Mouse (Mus musculus) heart, embryonic 16.5 days (tissue): ENCODE measurements around the gene Pnkd. TPM values are rescaled to one million over a fixed set of nuclear protein-coding genes. Genes with fewer than 3 reads are reported as not detected.
A peak's percentile ranks its signal among the peaks of the same experiment; 100 is the strongest.

Experiments used
- ATAC-seq: fragments of 200-750 bp; cut with Nextera tagmentation; replicated peaks from 2 replicates; pipeline ENCODE4 v1.8.0; 2017; ENCODE audit warnings: moderate number of reproducible peaks; ENCODE audit not compliant: insufficient read depth, low FRiP score; ENCODE audit errors: extremely low read depth
- H3K27ac ChIP-seq: fragments of 300-500 bp; sonication (generic); 2 replicates; pipeline ENCODE4 v1.5.1; 2014; ENCODE audit warnings: mild to moderate bottlenecking, low read length, control low read depth, moderate library complexity
- H3K27me3 ChIP-seq: fragments of 300-500 bp; sonication (generic); 2 replicates; pipeline ENCODE4 v1.6.1; 2014; ENCODE audit warnings: low read length, mixed read lengths; ENCODE audit not compliant: control insufficient read depth, insufficient read depth
- H3K36me3 ChIP-seq: fragments of 300-500 bp; sonication (generic); 2 replicates; pipeline ENCODE4 v1.6.1; 2014; ENCODE audit not compliant: control insufficient read depth, insufficient read depth
- H3K4me1 ChIP-seq: fragments of 300-500 bp; sonication (generic); 2 replicates; pipeline ENCODE4 v1.6.1; 2014; ENCODE audit warnings: low read length, mixed read lengths; ENCODE audit not compliant: control insufficient read depth, insufficient read depth
- H3K4me2 ChIP-seq: fragments of 300-500 bp; sonication (generic); 2 replicates; pipeline ENCODE4 v1.6.1; 2014; ENCODE audit warnings: low read depth, mild to moderate bottlenecking, control low read depth, low read length
- H3K4me3 ChIP-seq: fragments of 300-500 bp; sonication (generic); 2 replicates; pipeline ENCODE4 v1.5.1; 2014; ENCODE audit warnings: mild to moderate bottlenecking, control low read depth, low read length
- H3K9ac ChIP-seq: fragments of 300-500 bp; sonication (generic); 2 replicates; pipeline ENCODE4 v1.6.1; 2014; ENCODE audit warnings: low read length, control low read depth
- H3K9me3 ChIP-seq: fragments of 300-500 bp; sonication (generic); replicated peaks from 2 replicates; pipeline ENCODE4 v1.6.1; 2016; ENCODE audit warnings: low read length; ENCODE audit not compliant: control insufficient read depth
- WGBS: fragments of 180-500 bp; shearing (Covaris S2); extraction: QIAGEN DNeasy Blood & Tissue Kit; methylation state at CpG from one replicate; pipeline ENCODE4 v1.1.7; 2014; 5-methylcytosine and 5-hydroxymethylcytosine counted together
- polyA plus RNA-seq: library from polyadenylated mRNA; unstranded; fragments of >200 nt; fragmentation: Nextera tagmentation; extraction: Ambion mirVana; gene quantifications from 2 replicates; pipeline ENCODE4 v1.2.1, GENCODE M21; 2015

The Pnkd gene
- polyA plus RNA-seq, 1 experiment from 2014 or later = 324 TPM

GRCm38 (mm10) chr1:74307146-74307545, 22.4 kb downstream of the Pnkd start:
- Histone ChIP-seq H3K4me2 (no peak overlapping the region), H3K27me3 (no peaks in the 10 kb centered on the region), H3K36me3 (no peaks in the 10 kb centered on the region), H3K4me1 (peaks cover 30% of the 10 kb centered on the region), H3K9ac (no peak overlapping the region), H3K27ac (no peak overlapping the region), H3K9me3 (no peaks in the 10 kb centered on the region), H3K4me3 (no peak overlapping the region)
- ATAC-seq = no peak
- WGBS = 94% methylated on average over 1 of the region's 1 CpGs

GRCm38 (mm10) chr1:74308001-74308964, 23.6 kb downstream of the Pnkd start:
- H3K9ac ChIP-seq = no peak overlapping the region
- WGBS = 78% methylated on average over 10 of the region's 10 CpGs
- no peak overlapping the region for H3K4me2 ChIP-seq
- H3K4me3 ChIP-seq = no peak overlapping the region
- ATAC-seq = no peak
- H3K27me3 ChIP-seq = no peaks in the 10 kb centered on the region
- peaks cover 27% of the 10 kb centered on the region for H3K4me1 ChIP-seq
- no peaks in the 10 kb centered on the region for H3K9me3 ChIP-seq
- H3K36me3 ChIP-seq = no peaks in the 10 kb centered on the region
- H3K27ac ChIP-seq = no peak overlapping the region

- Histone ChIP-seq H3K27me3 (no peaks in the 10 kb centered on the region), H3K36me3 (no peaks in the 10 kb centered on the region), H3K4me1 (peaks cover 27% of the 10 kb centered on the region), H3K9ac (no peak overlapping the region), H3K4me2 (no peak overlapping the region), H3K9me3 (no peaks in the 10 kb centered on the region), H3K4me3 (no peak overlapping the region), H3K27ac (peak overlapping the region; percentile 51)
- 17% methylated on average over 3 of the region's 3 CpGs for WGBS
- ATAC-seq = 0 out of 2 replicates have a peak, but pooled peaks have one; percentile 34
Observed at GRCm38 (mm10) chr1:74309767-74310166, 25.0 kb downstream of the Pnkd start.

GRCm38 (mm10) chr1:74313049-74313692, 28.4 kb downstream of the Pnkd start:
- no peaks in the 10 kb centered on the region for H3K9me3 ChIP-seq
- peaks cover 26% of the 10 kb centered on the region for H3K4me1 ChIP-seq
- no peaks in the 10 kb centered on the region for H3K27me3 ChIP-seq
- H3K27ac ChIP-seq = peak overlapping the region; percentile 28; the same call in 1 of the 2 replicates
- no peak overlapping the region for H3K4me3 ChIP-seq
- H3K9ac ChIP-seq = no peak overlapping the region
- H3K36me3 ChIP-seq = no peaks in the 10 kb centered on the region
- peak; percentile 38 for ATAC-seq
- under 1% methylated on average over 3 of the region's 3 CpGs for WGBS
- H3K4me2 ChIP-seq = no peak overlapping the region

- Histone ChIP-seq H3K27me3 (no peaks in the 10 kb centered on the region), H3K4me1 (peaks cover 19% of the 10 kb centered on the region), H3K4me2 (no peak overlapping the region), H3K9me3 (no peaks in the 10 kb centered on the region), H3K27ac (no peak overlapping the region), H3K4me3 (no peak overlapping the region), H3K9ac (no peak overlapping the region), H3K36me3 (no peaks in the 10 kb centered on the region)
- WGBS = 73% methylated on average over 3 of the region's 3 CpGs
- no peak for ATAC-seq
Observed at GRCm38 (mm10) chr1:74314796-74315195, 30.1 kb downstream of the Pnkd start.

GRCm38 (mm10) chr1:74316114-74316827, 31.5 kb downstream of the Pnkd start:
- no peak for ATAC-seq
- 63% methylated on average over 4 of the region's 4 CpGs for WGBS
- Histone ChIP-seq H3K4me1 (peaks cover 21% of the 10 kb centered on the region), H3K9ac (no peak overlapping the region), H3K36me3 (no peaks in the 10 kb centered on the region), H3K27me3 (no peaks in the 10 kb centered on the region), H3K4me3 (no peak overlapping the region), H3K4me2 (no peak overlapping the region), H3K9me3 (no peaks in the 10 kb centered on the region), H3K27ac (no peak overlapping the region)

DNA sequence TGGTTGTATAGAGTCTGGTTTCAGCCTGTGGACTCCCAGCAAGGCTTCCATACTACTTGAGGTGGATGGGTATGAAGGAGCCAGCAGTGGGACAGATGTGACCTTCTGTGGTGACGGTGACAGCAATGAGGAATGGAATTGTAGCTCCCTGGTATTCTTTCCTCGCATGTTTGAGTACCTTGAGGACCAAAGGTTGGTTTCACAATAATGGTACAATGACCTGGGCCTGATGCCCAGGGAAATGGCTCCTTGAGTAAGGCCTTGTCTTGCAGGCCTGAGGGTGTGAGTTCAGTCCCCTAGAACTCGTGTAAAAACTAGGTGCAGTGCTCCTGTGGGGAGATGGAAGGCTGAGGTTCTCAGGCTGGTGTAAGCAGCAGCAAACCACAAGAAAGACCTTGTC, 34.0 kb downstream of the Pnkd start:
- 93% methylated on average over 3 of the region's 3 CpGs for WGBS
- H3K9ac ChIP-seq = no peak overlapping the region
- no peak for ATAC-seq
- no peak overlapping the region for H3K27ac ChIP-seq
- H3K27me3 ChIP-seq = no peaks in the 10 kb centered on the region
- H3K4me3 ChIP-seq = no peak overlapping the region
- H3K36me3 ChIP-seq = no peaks in the 10 kb centered on the region
- H3K9me3 ChIP-seq = no peaks in the 10 kb centered on the region
- H3K4me1 ChIP-seq = peaks cover 23% of the 10 kb centered on the region
- no peak overlapping the region for H3K4me2 ChIP-seq

GRCm38 (mm10) chr1:74321396-74321795, 36.7 kb downstream of the Pnkd start:
- peaks cover 21% of the 10 kb centered on the region for H3K4me1 ChIP-seq
- no peaks in the 10 kb centered on the region for H3K36me3 ChIP-seq
- no peaks in the 10 kb centered on the region for H3K27me3 ChIP-seq
- peak overlapping the region; percentile 86 for H3K27ac ChIP-seq
- peak; percentile 66 for ATAC-seq
- WGBS = 40% methylated on average over 3 of the region's 3 CpGs
- no peaks in the 10 kb centered on the region for H3K9me3 ChIP-seq
- no peak overlapping the region for H3K4me3 ChIP-seq
- no peak overlapping the region for H3K9ac ChIP-seq
- peak overlapping the region; percentile 6; the same call in 1 of the 2 replicates for H3K4me2 ChIP-seq
